Mouse (Mus musculus) liver, adult 2 months (tissue): ENCODE data around the gene Ltf.

Source experiments
- CTCF ChIP-seq: fragments of 200-500 bp; IDR thresholded peaks from 2 replicates; pipeline ENCODE4 v1.5.1; 2011; ENCODE audit warnings: low read depth, low read length, control low read depth
- POLR2A ChIP-seq: fragments of 200-500 bp; IDR thresholded peaks from 2 replicates; pipeline ENCODE4 v1.6.1; 2011; ENCODE audit warnings: low read length, control low read depth; ENCODE audit not compliant: insufficient read depth; ENCODE audit errors: extremely low read depth

GRCm38 (mm10) chr9:111077745-111078144 is 58.7 kb downstream of the Ltf start:
- no peak for TF ChIP-seq POLR2A
- peak; percentile 65 for TF ChIP-seq CTCF
